Mouse (Mus musculus) stomach, postnatal 0 days (tissue): Measurements from ENCODE around the gene Ptprg. TPM values are rescaled to one million over a fixed set of nuclear protein-coding genes. Genes with fewer than 3 reads are reported as not detected.

Experiments used
- ATAC-seq: fragments of 200-750 bp; cut with Nextera tagmentation; 2 replicates; pipeline ENCODE4 v1.8.0; 2017; ENCODE audit not compliant: low FRiP score, low TSS enrichment
- DNase-seq: peaks from one replicate; pipeline ENCODE4 v3.0.0-alpha.2; 2016; ENCODE audit warnings: low spot score
- H3K27ac ChIP-seq: fragments of 300-500 bp; sonication (generic); replicated peaks from 2 replicates; pipeline ENCODE4 v1.5.1; 2014; ENCODE audit warnings: mild to moderate bottlenecking, control low read depth
- H3K27me3 ChIP-seq: fragments of 300-500 bp; sonication (generic); 2 replicates; pipeline ENCODE4 v1.6.1; 2014; ENCODE audit warnings: low read length; ENCODE audit not compliant: control insufficient read depth, insufficient read depth
- H3K36me3 ChIP-seq: fragments of 300-500 bp; sonication (generic); 2 replicates; pipeline ENCODE4 v1.6.1; 2014; ENCODE audit warnings: low read length, mixed read lengths; ENCODE audit not compliant: control insufficient read depth, insufficient read depth
- H3K4me1 ChIP-seq: fragments of 300-500 bp; sonication (generic); replicated peaks from 2 replicates; pipeline ENCODE4 v1.6.1; 2014; ENCODE audit warnings: antibody characterized with exemption; ENCODE audit not compliant: control insufficient read depth, insufficient read depth
- H3K4me2 ChIP-seq: fragments of 300-500 bp; sonication (generic); replicated peaks from 2 replicates; pipeline ENCODE4 v1.6.1; 2014; ENCODE audit warnings: low read depth, mild to moderate bottlenecking, control low read depth, moderate library complexity
- H3K4me3 ChIP-seq: fragments of 300-500 bp; sonication (generic); 2 replicates; pipeline ENCODE4 v1.5.1; 2014; ENCODE audit warnings: low read depth, low read length, control low read depth
- H3K9ac ChIP-seq: fragments of 300-500 bp; sonication (generic); 2 replicates; pipeline ENCODE4 v1.6.1; 2014; ENCODE audit warnings: mild to moderate bottlenecking, low read length, control low read depth, mixed read lengths
- H3K9me3 ChIP-seq: fragments of 300-500 bp; sonication (generic); 2 replicates; pipeline ENCODE4 v1.6.1; 2016; ENCODE audit warnings: low read length; ENCODE audit not compliant: control insufficient read depth
- CTCF ChIP-seq: IDR thresholded peaks from 2 replicates; pipeline ENCODE4 v1.5.1; 2016; ENCODE audit warnings: antibody characterized with exemption, low read depth, mild to moderate bottlenecking, moderate library complexity
- EP300 ChIP-seq: optimal IDR thresholded peaks from 2 replicates; pipeline ENCODE3; 2016; ENCODE audit warnings: antibody characterized with exemption
- WGBS: fragments of 180-500 bp; shearing (Covaris S2); extraction: QIAGEN DNeasy Blood & Tissue Kit; methylation state at CpG from one replicate; pipeline ENCODE4 v1.1.7; 2014; 5-methylcytosine and 5-hydroxymethylcytosine counted together
- polyA plus RNA-seq: library from polyadenylated mRNA; unstranded; fragments of >200 nt; fragmentation: Nextera tagmentation; extraction: Ambion mirVana; gene quantifications from 2 replicates; pipeline ENCODE4 v1.2.1, GENCODE M21; 2015

Gene Ptprg
- polyA plus RNA-seq, 1 experiment from 2014 or later, result 6.2 TPM

DNA sequence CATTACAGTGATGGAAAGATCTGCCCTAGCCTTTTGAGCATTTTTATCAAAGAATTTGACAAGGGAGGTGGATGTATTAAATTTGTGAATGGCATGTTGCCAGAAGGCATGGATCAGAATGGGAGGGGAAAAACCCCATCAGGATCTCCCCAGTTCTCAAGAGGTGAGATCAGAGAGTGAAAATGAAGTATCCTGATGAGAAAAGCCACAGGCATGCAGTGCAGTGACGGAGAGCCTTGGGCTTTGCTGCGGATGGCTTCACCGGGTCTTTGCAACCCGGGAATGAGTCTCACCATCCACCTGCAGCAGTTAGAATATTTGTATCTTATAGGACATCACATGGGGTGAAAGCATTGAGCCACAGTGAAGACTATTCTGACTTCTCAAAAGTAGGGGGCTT lies 385.6 kb downstream of the Ptprg start:
- no peak for TF ChIP-seq CTCF
- no peak for TF ChIP-seq EP300
- H3K4me3 ChIP-seq, result no peak overlapping the region
- ATAC-seq, result no peak
- no peak overlapping the region for H3K4me2 ChIP-seq
- no peaks in the 10 kb centered on the region for H3K4me1 ChIP-seq
- no peak for DNase-seq
- no peak overlapping the region for H3K27ac ChIP-seq
- no peak overlapping the region for H3K9ac ChIP-seq
- no peaks in the 10 kb centered on the region for H3K36me3 ChIP-seq
- no peaks in the 10 kb centered on the region for H3K9me3 ChIP-seq
- H3K27me3 ChIP-seq, result no peaks in the 10 kb centered on the region
- 92% methylated on average over 4 of the region's 4 CpGs for WGBS

DNA sequence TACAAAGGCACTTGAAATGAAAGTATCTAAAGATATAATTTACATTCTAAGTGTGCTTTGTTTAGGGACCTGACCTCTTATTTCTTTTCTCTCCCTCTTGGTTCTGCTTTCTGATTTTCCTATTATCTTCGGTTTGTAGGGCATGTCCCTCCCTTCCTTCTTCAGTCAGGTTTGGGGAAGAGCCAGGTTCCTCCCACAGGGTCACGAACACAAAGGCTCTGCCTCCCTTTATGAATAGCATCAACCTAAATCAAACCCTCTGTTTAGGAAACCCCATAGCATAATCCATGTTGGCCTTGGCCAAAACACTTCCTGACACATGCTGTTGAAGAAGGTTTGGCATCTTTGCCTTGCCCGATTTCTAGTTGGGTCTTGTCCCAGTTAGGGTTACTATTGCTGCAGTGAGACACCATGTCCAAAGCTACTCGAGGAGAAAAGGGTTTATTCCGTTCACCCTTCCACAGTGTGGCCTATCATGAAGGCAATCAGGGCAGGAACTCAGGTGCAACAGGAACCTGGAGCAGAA lies 388.7 kb downstream of the Ptprg start:
- Histone ChIP-seq H3K4me2 (no peak overlapping the region), H3K4me3 (no peak overlapping the region), H3K27me3 (no peaks in the 10 kb centered on the region), H3K36me3 (no peaks in the 10 kb centered on the region), H3K9ac (no peak overlapping the region), H3K4me1 (no peaks in the 10 kb centered on the region), H3K27ac (no peak overlapping the region), H3K9me3 (no peaks in the 10 kb centered on the region)
- no peak for ATAC-seq
- 54% methylated on average over 5 of the region's 5 CpGs for WGBS
- DNase-seq, result no peak
- TF ChIP-seq CTCF (no peak), EP300 (no peak)

DNA sequence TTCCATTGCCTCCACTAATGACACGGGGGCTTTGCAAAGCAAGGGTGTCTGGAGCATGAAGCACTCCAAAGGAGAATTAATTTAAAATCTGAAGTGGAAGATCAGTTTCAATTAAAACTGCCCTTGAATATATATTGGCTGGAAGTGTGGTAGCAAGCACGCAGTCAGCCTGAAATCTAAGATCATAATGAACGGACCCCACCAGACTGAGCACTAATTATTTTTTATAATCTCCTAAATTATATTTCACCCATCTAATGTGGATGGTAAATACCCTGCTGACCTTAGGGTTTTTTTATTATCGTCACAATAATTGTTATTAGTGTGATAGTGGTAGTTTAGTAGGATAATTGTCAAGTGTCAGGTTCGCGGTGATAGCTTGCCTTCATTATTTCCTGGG lies 397.0 kb downstream of the Ptprg start:
- H3K9ac ChIP-seq, result no peak overlapping the region
- WGBS, result 93% methylated on average over 6 of the region's 6 CpGs
- no peak for ATAC-seq

DNA sequence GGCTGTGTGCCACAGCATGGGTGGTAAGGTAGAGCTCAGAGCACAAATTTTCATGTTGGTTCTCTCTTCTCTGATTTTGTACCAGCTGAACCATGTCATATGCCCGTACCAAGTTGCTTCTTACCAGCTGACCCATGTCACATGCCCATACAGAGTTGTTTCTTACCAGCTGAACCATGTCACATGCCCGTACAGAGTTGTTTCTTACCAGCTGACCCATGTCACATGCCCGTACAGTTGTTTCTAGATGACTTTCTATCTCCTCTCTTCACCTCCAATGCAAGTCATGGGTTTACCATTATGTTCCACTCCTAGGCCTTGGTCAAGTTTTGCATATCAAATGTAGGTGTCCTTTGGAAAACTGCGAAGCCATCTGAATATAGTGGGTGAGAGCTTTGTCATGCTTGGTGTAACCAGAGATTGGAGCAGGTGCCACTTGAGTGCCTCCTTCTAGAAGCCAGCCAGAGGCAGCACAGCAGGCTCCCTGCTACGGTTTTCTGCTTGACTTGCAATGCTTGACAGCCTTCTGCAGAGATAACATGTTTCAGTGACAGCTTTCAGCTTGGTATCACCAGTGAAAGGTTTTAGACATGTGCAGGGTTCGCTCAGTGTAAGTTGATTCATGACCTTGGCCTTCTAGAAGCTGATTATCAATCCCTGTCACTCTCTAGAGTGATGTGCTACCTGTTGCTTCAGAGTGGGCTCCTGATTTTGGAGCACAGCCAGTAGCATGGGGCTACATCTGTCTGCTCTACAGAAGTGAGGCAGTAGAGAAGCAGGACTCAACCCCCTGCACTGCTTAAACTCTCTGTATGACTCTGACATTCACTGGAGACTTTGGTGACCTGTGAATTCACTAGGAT lies 401.9 kb downstream of the Ptprg start:
- no peak overlapping the region for H3K4me2 ChIP-seq
- H3K4me1 ChIP-seq, result no peaks in the 10 kb centered on the region
- ATAC-seq, result no peak
- H3K27me3 ChIP-seq, result no peaks in the 10 kb centered on the region
- no peaks in the 10 kb centered on the region for H3K9me3 ChIP-seq
- TF ChIP-seq EP300, result no peak
- no peak for TF ChIP-seq CTCF
- no peak overlapping the region for H3K4me3 ChIP-seq
- no peaks in the 10 kb centered on the region for H3K36me3 ChIP-seq
- DNase-seq, result no peak
- H3K9ac ChIP-seq, result no peak overlapping the region
- WGBS, result 82% methylated on average over 6 of the region's 6 CpGs
- H3K27ac ChIP-seq, result no peak overlapping the region

More for the DNA sequence above, 397.0 kb downstream of the Ptprg start:
- DNase-seq, result no peak
- Histone ChIP-seq H3K27me3 (no peaks in the 10 kb centered on the region), H3K4me1 (no peaks in the 10 kb centered on the region), H3K4me3 (no peak overlapping the region), H3K9me3 (no peaks in the 10 kb centered on the region), H3K4me2 (no peak overlapping the region), H3K36me3 (no peaks in the 10 kb centered on the region), H3K27ac (no peak overlapping the region)
- TF ChIP-seq CTCF (no peak), EP300 (no peak)

DNA sequence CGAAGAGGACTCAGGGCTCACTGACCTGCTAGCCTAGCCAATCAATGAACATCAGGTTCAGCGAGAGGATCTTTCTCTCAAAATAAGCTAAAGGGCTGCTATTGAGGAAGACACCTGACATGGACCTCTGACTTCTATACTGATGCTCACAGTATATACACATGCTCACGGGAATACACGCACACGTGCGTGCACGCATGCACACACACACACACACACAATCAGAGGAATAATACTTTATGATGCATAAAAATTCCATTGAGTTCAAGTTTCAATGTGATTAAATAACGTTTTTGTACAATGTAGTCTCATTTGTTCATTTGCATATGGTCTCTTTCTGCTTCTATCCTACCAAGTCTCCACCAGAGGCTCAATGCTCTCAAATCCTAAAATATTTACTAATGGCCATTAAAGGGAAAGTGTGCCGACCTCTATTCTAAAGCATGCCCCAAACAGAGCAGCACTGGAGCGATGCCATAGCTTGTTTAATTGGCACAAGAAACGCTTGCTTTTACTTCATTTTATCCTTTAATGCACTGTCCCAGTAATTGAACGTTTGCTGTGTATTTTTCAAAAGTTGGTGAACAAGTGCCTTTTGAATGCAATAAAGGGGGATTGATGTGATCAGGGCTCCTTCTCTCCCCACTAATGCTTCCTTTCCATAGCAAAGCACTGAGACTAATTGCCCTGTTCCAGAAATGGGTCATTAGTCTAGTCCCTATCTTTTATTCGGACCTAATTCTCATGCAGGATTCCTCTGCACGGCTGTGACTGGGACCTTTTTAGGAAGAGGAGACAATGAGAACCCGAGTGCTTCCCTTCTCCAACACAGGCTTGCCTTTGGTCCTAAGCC lies 407.2 kb downstream of the Ptprg start:
- ATAC-seq (no peak), DNase-seq (no peak)
- H3K27ac ChIP-seq, result no peak overlapping the region
- H3K36me3 ChIP-seq, result no peaks in the 10 kb centered on the region
- WGBS, result 75% methylated on average over 15 of the region's 15 CpGs
- no peak for TF ChIP-seq EP300
- no peaks in the 10 kb centered on the region for H3K9me3 ChIP-seq
- H3K4me1 ChIP-seq, result no peaks in the 10 kb centered on the region
- no peaks in the 10 kb centered on the region for H3K27me3 ChIP-seq
- H3K4me2 ChIP-seq, result no peak overlapping the region
- no peak overlapping the region for H3K4me3 ChIP-seq
- H3K9ac ChIP-seq, result no peak overlapping the region

DNA sequence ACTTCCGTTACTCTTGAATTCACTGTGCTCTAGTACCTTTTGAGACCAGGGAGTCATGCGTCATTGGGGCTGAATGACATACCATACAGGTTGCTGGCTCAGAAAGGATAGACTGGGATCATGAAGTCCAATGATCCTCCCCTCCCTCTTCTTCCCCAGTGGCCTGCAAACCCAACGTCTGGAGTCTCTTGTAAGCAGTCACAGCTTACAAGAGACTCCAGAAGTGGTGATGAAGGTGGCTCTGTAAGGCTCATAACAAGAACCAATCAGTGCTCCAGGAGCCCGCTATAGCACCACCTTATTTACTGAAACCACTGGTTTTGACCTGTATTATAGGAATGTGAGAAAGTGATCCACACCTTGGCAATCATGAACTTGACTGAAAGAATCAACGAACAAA lies 408.8 kb downstream of the Ptprg start:
- ATAC-seq (no peak), DNase-seq (no peak)
- no peak overlapping the region for H3K27ac ChIP-seq
- WGBS, result 85% methylated on average over 5 of the region's 5 CpGs
- no peak overlapping the region for H3K4me2 ChIP-seq
- H3K9ac ChIP-seq, result no peak overlapping the region
- TF ChIP-seq CTCF, result no peak
- no peak for TF ChIP-seq EP300
- H3K4me3 ChIP-seq, result no peak overlapping the region
- H3K9me3 ChIP-seq, result no peaks in the 10 kb centered on the region
- no peaks in the 10 kb centered on the region for H3K36me3 ChIP-seq
- no peaks in the 10 kb centered on the region for H3K27me3 ChIP-seq
- no peaks in the 10 kb centered on the region for H3K4me1 ChIP-seq
